Mouse (Mus musculus) hindbrain, embryonic 15.5 days (tissue): ENCODE data around the gene Erc1. TPM values are rescaled to one million over a fixed set of nuclear protein-coding genes. Genes with fewer than 3 reads are reported as not detected.

ENCODE experiments used
- ATAC-seq: fragments of 200-750 bp; cut with Nextera tagmentation; 2 replicates; pipeline ENCODE4 v1.8.0; 2017; ENCODE audit warnings: low read depth, moderate number of reproducible peaks, moderate TSS enrichment; ENCODE audit not compliant: low FRiP score
- H3K27ac ChIP-seq: fragments of 300-500 bp; sonication (generic); replicated peaks from 2 replicates; pipeline ENCODE4 v1.5.1; 2015; ENCODE audit warnings: mild to moderate bottlenecking, inconsistent platforms
- H3K27me3 ChIP-seq: fragments of 300-500 bp; sonication (generic); 2 replicates; pipeline ENCODE4 v1.6.1; 2015; ENCODE audit warnings: control low read depth, inconsistent platforms
- H3K36me3 ChIP-seq: fragments of 300-500 bp; sonication (generic); 2 replicates; pipeline ENCODE4 v1.6.1; 2015; ENCODE audit warnings: control low read depth, inconsistent platforms
- H3K4me1 ChIP-seq: fragments of 300-500 bp; sonication (generic); replicated peaks from 2 replicates; pipeline ENCODE4 v1.6.1; 2015; ENCODE audit warnings: control low read depth, inconsistent platforms
- H3K4me2 ChIP-seq: fragments of 300-500 bp; sonication (generic); 2 replicates; pipeline ENCODE4 v1.6.1; 2015; ENCODE audit warnings: moderate library complexity, mild to moderate bottlenecking, inconsistent platforms
- H3K4me3 ChIP-seq: fragments of 300-500 bp; sonication (generic); 2 replicates; pipeline ENCODE4 v1.5.1; 2015; ENCODE audit warnings: mild to moderate bottlenecking, inconsistent platforms
- H3K9ac ChIP-seq: fragments of 300-500 bp; sonication (generic); 2 replicates; pipeline ENCODE4 v1.6.1; 2015; ENCODE audit warnings: inconsistent platforms
- H3K9me3 ChIP-seq: fragments of 300-500 bp; sonication (generic); 2 replicates; pipeline ENCODE4 v1.6.1; 2016; ENCODE audit warnings: control low read depth, inconsistent platforms
- WGBS: fragments of 180-500 bp; shearing (Covaris S2); methylation state at CpG from one replicate; pipeline ENCODE4 v1.1.7; 2015; 5-methylcytosine and 5-hydroxymethylcytosine counted together
- polyA plus RNA-seq: library from polyadenylated mRNA; unstranded; fragments of >200 nt; fragmentation: Nextera tagmentation; extraction: Ambion mirVana; gene quantifications from 2 replicates; pipeline ENCODE4 v1.2.1, GENCODE M21; 2015

The Erc1 gene
- polyA plus RNA-seq, 1 experiment from 2014 or later = 47.7 TPM

GRCm38 (mm10) chr6:119572296-119572695, 275.7 kb downstream of the Erc1 start:
- Histone ChIP-seq H3K36me3 (peaks cover 25% of the 10 kb centered on the region), H3K4me2 (no peak overlapping the region), H3K9ac (no peak overlapping the region), H3K9me3 (no peaks in the 10 kb centered on the region), H3K4me3 (no peak overlapping the region), H3K27me3 (no peaks in the 10 kb centered on the region), H3K27ac (no peak overlapping the region), H3K4me1 (no peaks in the 10 kb centered on the region)
- 64% methylated on average over 7 of the region's 7 CpGs for WGBS
- ATAC-seq = no peak

GRCm38 (mm10) chr6:119570797-119571196, 277.2 kb downstream of the Erc1 start:
- no peak for ATAC-seq
- Histone ChIP-seq H3K4me1 (no peaks in the 10 kb centered on the region), H3K27me3 (no peaks in the 10 kb centered on the region), H3K9me3 (no peaks in the 10 kb centered on the region), H3K4me2 (no peak overlapping the region), H3K36me3 (peaks cover 25% of the 10 kb centered on the region), H3K9ac (no peak overlapping the region), H3K4me3 (no peak overlapping the region), H3K27ac (no peak overlapping the region)
- 85% methylated on average over 4 of the region's 4 CpGs for WGBS

GRCm38 (mm10) chr6:119568339-119568738, 279.6 kb downstream of the Erc1 start:
- ATAC-seq = no peak
- H3K9ac ChIP-seq = no peak overlapping the region
- H3K36me3 ChIP-seq = 0 out of 2 replicates have a peak, but pooled peaks cover 8% of the 10 kb centered on the region
- no peak overlapping the region for H3K4me2 ChIP-seq
- H3K27me3 ChIP-seq = no peaks in the 10 kb centered on the region
- H3K4me1 ChIP-seq = no peaks in the 10 kb centered on the region
- H3K4me3 ChIP-seq = no peak overlapping the region
- H3K9me3 ChIP-seq = no peaks in the 10 kb centered on the region
- H3K27ac ChIP-seq = no peak overlapping the region
- WGBS = 89% methylated on average over 2 of the region's 2 CpGs

GRCm38 (mm10) chr6:119565451-119566379, 282.3 kb downstream of the Erc1 start:
- H3K36me3 ChIP-seq = 0 out of 2 replicates have a peak, but pooled peaks cover 8% of the 10 kb centered on the region
- H3K27ac ChIP-seq = no peak overlapping the region
- no peak overlapping the region for H3K4me3 ChIP-seq
- no peak overlapping the region for H3K9ac ChIP-seq
- WGBS = 85% methylated on average over 23 of the region's 23 CpGs
- no peaks in the 10 kb centered on the region for H3K9me3 ChIP-seq
- H3K4me1 ChIP-seq = no peaks in the 10 kb centered on the region
- no peaks in the 10 kb centered on the region for H3K27me3 ChIP-seq
- H3K4me2 ChIP-seq = no peak overlapping the region
- no peak for ATAC-seq

GRCm38 (mm10) chr6:119562558-119562957, 285.4 kb downstream of the Erc1 start:
- H3K36me3 ChIP-seq = no peaks in the 10 kb centered on the region
- H3K9ac ChIP-seq = no peak overlapping the region
- no peaks in the 10 kb centered on the region for H3K9me3 ChIP-seq
- ATAC-seq = no peak
- no peaks in the 10 kb centered on the region for H3K4me1 ChIP-seq
- H3K27me3 ChIP-seq = no peaks in the 10 kb centered on the region
- no peak overlapping the region for H3K4me2 ChIP-seq
- H3K4me3 ChIP-seq = no peak overlapping the region
- 86% methylated on average over 10 of the region's 10 CpGs for WGBS
- no peak overlapping the region for H3K27ac ChIP-seq

- no peak overlapping the region for H3K4me3 ChIP-seq
- H3K27me3 ChIP-seq = no peaks in the 10 kb centered on the region
- ATAC-seq = no peak
- H3K36me3 ChIP-seq = no peaks in the 10 kb centered on the region
- H3K4me2 ChIP-seq = no peak overlapping the region
- no peaks in the 10 kb centered on the region for H3K9me3 ChIP-seq
- no peak overlapping the region for H3K27ac ChIP-seq
- H3K4me1 ChIP-seq = no peaks in the 10 kb centered on the region
- H3K9ac ChIP-seq = no peak overlapping the region
- 84% methylated on average over 7 of the region's 7 CpGs for WGBS
Observed at GRCm38 (mm10) chr6:119558855-119559254, 289.1 kb downstream of the Erc1 start.

GRCm38 (mm10) chr6:119554439-119554838, 293.5 kb downstream of the Erc1 start:
- ATAC-seq = no peak
- Histone ChIP-seq H3K36me3 (no peaks in the 10 kb centered on the region), H3K4me1 (no peaks in the 10 kb centered on the region), H3K9me3 (no peaks in the 10 kb centered on the region), H3K27ac (no peak overlapping the region), H3K9ac (no peak overlapping the region), H3K27me3 (no peaks in the 10 kb centered on the region), H3K4me2 (no peak overlapping the region), H3K4me3 (no peak overlapping the region)
- WGBS = 70% methylated on average over 8 of the region's 8 CpGs

GRCm38 (mm10) chr6:119544518-119544864, 303.5 kb downstream of the Erc1 start:
- Histone ChIP-seq H3K27ac (no peak overlapping the region), H3K4me3 (peak overlapping the region; percentile 66), H3K27me3 (peaks cover 21% of the 10 kb centered on the region), H3K4me2 (peak overlapping the region; percentile 93), H3K9ac (peak overlapping the region; percentile 44), H3K36me3 (no peaks in the 10 kb centered on the region), H3K9me3 (no peaks in the 10 kb centered on the region), H3K4me1 (peaks cover 17% of the 10 kb centered on the region)
- WGBS = under 1% methylated on average over 14 of the region's 14 CpGs
- ATAC-seq = peak; percentile 33

GRCm38 (mm10) chr6:119543803-119544517, 304.0 kb downstream of the Erc1 start, which contains the start of gene Wnt5b:
Wnt5b (minus strand) TSS chr6:119544347.
- no peaks in the 10 kb centered on the region for H3K9me3 ChIP-seq
- H3K9ac ChIP-seq = peak within 1 kb of the TSS; percentile 44
- H3K27me3 ChIP-seq = peaks cover 21% of the 10 kb centered on the region
- ATAC-seq = peak; percentile 59
- H3K4me1 ChIP-seq = peaks cover 17% of the 10 kb centered on the region
- under 1% methylated on average over 95 of the region's 120 CpGs for WGBS
- H3K27ac ChIP-seq = no peak within 1 kb of the TSS
- no peaks in the 10 kb centered on the region for H3K36me3 ChIP-seq
- peak within 1 kb of the TSS; percentile 66 for H3K4me3 ChIP-seq
- peak within 1 kb of the TSS; percentile 93 for H3K4me2 ChIP-seq

GRCm38 (mm10) chr6:119543456-119543802, 304.5 kb downstream of the Erc1 start:
- Histone ChIP-seq H3K4me2 (peak overlapping the region; percentile 93), H3K4me1 (peaks cover 17% of the 10 kb centered on the region), H3K36me3 (no peaks in the 10 kb centered on the region), H3K9me3 (no peaks in the 10 kb centered on the region), H3K4me3 (peak overlapping the region; percentile 66), H3K27ac (no peak overlapping the region), H3K27me3 (peaks cover 21% of the 10 kb centered on the region), H3K9ac (peak overlapping the region; percentile 44)
- WGBS = 1% methylated on average over 30 of the region's 30 CpGs
- peak; percentile 23; the same call in 1 of the 2 replicates for ATAC-seq

GRCm38 (mm10) chr6:119535867-119536266, 312.1 kb downstream of the Erc1 start:
- no peak for ATAC-seq
- Histone ChIP-seq H3K4me1 (no peaks in the 10 kb centered on the region), H3K9ac (no peak overlapping the region), H3K27me3 (0 out of 2 replicates have a peak, but pooled peaks cover 4% of the 10 kb centered on the region), H3K4me2 (no peak overlapping the region), H3K36me3 (no peaks in the 10 kb centered on the region), H3K9me3 (no peaks in the 10 kb centered on the region), H3K27ac (no peak overlapping the region), H3K4me3 (no peak overlapping the region)
- WGBS = 83% methylated on average over 12 of the region's 12 CpGs

GRCm38 (mm10) chr6:119533170-119533709, 314.7 kb downstream of the Erc1 start:
- Histone ChIP-seq H3K9ac (no peak overlapping the region), H3K4me3 (no peak overlapping the region), H3K36me3 (no peaks in the 10 kb centered on the region), H3K27me3 (no peaks in the 10 kb centered on the region), H3K4me1 (no peaks in the 10 kb centered on the region), H3K9me3 (no peaks in the 10 kb centered on the region), H3K27ac (no peak overlapping the region), H3K4me2 (no peak overlapping the region)
- no peak for ATAC-seq
- WGBS = 85% methylated on average over 9 of the region's 9 CpGs
